Mouse (Mus musculus) embryo, embryonic 11.5 days (tissue): Measurements from ENCODE around the gene Dis3l2.

Source experiments
- DNase-seq: peaks from one replicate; pipeline ENCODE4 v3.0.0-alpha.2; 2012; ENCODE audit warnings: low read depth, low spot score

Gene Dis3l2

DNA sequence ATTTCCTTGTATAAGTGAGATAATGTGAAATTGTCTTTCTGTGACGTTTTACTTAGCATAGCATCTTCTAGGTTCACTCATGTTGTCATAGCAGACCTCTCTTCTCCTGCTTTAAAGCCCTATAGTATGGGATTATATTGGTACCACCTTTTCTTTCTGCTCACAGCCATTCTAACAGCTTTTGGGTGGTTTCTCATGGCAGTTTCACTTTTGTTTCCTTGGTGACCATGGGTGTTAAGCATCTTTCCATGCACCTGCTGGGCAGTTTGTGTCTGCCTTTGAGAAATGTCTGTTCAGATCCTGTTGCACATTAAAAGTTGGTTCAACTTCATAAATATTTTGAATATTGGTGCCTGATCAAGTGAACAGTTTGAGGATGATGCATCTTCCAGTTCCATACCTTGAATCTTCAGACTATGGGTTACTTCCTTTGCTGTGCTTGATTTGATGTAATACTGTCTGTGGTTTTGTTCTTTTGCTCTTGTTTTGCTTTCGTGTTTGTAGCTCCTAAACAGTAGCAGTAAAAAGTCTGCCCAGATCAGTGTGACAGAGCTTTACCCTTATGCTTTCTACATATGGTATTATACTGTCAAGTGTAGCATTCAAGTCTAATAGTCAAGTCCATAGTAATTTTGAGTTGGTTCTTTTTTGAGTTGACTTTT is 29.7 kb downstream of the Dis3l2 start:
- no peak for DNase-seq

DNA sequence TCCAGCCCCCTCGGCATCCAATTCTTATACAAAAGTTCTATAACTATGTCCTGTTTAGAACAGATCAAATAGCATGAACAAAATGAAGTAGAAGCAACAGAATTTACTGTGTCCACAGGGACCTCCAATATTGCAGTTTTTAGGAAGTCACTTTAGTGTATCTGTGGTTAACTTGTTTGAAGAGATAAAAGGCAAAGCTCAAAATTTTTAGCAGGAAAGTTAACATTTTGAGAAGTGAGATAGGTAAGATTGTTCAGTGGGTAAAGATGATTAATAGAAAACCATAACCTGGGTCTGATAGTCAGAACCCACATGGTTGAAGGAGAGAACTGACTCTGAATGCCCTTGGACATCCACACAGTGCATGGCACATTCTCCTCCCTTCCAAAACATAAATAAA is 32.8 kb downstream of the Dis3l2 start:
- DNase-seq, result no peak

DNA sequence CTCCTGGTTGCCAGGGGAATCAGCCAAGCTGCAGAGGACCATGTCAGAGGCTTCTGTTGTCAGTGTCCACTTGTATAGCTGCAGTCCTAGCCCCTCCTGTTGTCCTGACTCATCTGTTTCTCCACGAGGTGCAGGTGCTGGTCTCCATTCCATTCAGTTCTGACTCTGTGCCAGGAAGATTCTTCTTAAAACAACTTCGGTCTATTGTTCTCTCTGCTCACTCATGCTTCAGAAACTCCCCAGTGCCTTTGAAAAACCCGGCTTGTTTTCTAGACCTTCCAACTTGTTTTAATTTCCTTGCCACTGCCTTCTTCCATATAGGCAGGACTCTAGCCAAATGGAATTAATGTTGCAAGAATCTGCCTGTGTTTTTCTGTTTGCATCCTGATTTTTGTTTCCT is 39.3 kb downstream of the Dis3l2 start:
- DNase-seq, result no peak

DNA sequence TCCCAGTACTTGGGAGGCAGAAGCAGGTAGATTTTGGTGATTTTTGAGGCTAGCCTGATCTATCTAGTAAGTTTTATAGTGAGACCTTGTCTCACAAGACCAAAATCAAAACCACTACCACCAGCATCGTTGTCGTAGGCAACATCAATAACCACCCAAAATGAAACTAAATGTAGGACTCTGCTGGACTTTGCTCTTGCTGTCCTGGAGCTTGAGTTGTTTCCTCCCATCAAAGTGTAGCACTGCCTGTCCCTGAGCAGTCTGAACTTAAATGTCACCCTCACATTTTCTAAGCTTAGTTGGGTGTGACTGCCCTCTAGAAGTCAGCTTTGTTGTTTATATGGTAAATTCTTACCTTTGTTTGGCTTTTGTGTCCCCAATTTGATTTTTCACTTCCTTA is 43.4 kb downstream of the Dis3l2 start:
- DNase-seq, result no peak

DNA sequence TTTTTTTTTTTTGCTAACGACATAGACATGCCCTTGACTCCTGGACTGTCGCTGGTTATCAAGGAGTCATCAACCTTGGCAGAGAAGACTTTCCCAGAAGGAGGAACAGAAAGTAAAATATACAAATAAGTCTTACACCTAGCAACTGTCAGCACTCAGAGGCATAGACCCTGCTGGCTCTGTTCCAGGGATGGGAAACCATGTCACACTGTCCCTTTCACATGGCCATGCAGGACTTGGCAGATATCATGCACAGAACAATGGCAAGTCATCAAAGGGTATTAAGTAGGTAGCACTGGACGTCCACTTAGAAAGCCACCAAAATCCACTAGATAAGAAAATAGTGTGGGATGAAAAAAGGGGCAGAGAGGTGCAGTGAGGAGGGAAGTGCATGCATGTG is 46.5 kb downstream of the Dis3l2 start:
- DNase-seq, result no peak

DNA sequence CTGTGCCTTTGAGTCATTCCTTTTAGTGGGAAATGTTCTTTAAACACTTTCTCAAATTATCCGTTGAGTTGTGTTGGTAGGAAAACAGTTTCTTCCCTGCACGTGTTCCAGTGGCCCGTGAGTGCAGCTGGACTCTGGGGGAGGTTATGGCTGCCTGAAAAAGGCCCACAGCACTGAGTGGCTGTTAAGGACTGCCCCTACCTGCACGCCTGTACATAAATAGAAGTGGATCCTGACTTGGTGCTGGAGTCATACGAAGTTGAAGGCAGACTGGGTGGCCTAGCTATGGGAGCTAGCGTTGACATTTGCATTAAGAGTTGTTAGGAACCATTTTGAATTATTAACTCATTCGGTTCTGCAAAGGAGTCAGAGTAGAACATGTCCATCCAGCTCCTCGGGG is 49.8 kb downstream of the Dis3l2 start:
- DNase-seq, result no peak

DNA sequence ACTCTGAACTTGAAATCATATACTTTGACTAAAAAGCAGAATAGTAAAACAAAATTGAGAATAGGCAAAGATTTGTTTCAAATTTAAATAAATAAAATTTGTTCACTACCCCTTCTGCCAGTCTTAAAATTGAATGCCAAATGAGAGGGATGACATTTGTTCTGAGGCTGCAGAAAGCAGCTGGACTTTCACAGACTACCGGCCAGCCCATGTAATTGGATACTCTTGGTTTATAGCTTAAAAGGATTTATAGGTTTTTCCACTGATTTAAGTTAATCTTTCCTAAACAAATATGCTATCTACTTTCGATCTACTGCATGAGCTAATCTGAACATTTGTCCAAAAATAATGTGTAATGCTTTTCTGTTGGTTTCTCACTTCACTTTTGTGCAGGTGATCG is 50.7 kb downstream of the Dis3l2 start:
- DNase-seq, result no peak

DNA sequence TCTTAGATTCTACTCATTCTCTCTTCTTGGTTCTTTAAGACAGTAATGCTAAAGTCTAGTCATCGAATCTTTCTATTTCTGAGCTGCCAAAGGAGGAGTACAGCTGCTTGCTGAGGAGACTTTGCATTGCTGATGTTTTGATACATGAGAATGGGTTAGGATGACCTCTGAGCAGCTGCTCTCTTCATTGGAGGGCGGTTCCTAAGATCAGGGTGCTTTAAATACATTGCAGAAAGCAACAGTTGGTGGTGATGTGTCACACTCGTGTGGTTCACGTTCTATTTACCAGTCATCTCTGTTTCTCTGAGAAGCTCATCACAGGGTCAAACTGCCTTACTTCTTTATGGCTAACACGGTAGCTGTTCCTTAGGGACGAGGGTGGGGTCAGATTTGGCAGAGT is 54.5 kb downstream of the Dis3l2 start:
- no peak for DNase-seq

DNA sequence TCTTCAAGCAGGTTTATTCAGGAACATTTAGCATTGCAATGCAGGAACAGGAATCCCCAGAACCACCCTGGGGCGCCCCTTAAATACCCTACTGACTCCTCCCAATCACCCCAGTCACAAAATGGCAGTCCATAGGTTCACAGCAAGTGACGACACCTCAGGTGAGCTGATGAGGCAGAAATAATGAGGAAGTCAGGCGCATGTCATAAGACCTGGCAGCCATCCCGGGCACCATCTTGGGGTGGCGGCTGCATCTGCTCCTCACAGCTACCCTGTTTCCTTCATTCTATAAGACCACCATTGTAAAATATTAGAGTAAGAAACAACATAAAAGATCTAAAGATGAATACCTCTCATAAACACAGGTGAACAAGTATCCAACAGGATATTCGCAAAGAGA is 58.6 kb downstream of the Dis3l2 start:
- DNase-seq, result no peak

DNA sequence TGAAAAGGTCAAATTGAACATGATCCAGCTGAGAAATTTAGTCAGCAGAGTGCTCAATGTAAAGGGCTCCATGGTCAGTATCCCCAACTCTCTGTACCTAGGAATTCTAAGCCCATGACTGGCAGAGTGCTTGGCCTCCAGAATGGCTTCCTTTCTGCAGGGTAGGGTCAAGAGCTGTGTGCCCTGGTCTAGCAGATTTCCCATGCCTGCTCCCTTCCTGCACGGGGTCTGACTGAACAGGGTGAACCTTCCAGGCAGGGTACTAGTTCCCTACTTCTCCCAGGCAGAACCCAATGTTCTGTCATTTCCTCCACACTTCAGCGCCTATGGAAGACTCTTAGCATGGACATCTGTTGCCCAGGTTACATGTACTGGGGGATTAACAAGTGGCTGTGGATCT is 97.6 kb downstream of the Dis3l2 start:
- DNase-seq, result no peak

DNA sequence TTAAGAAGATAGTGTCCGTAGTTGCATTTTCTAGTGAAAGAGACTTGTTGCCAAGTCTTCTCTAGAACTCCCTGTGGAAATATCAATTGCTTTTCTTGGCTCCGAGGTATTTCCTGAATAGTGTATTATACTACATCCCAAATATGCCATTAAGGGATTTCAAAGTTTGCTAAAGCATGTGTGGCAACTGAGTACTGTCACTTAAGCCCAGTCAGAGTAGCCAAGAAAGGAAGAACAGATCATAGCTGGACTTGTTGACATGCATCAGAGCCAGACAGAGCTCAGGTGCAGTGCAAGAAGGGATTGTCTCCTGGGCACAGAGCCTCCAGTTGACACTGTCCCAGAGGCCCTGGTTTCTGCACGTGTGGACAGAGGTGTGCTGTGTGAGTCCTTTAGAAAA is 108.1 kb downstream of the Dis3l2 start:
- DNase-seq, result no peak

DNA sequence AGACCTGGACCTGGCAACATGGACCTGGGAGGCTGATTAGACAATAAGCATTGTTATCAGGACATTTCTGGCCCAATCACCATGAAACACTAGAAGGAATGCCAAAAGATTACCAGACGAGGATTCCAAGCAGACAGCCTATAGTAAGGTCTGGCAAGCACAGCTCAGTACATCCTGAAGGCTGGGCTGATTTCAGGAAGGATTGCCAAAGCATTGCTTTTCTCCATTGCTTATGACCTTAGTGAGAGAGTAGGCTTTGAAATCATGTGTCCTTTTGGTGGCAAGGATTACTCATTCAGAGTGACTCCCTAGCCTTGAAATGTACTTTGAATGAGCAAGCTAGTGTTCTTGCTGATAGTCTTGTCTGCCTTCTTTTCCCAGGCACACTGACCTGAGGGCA is 118.7 kb downstream of the Dis3l2 start:
- DNase-seq, result no peak

DNA sequence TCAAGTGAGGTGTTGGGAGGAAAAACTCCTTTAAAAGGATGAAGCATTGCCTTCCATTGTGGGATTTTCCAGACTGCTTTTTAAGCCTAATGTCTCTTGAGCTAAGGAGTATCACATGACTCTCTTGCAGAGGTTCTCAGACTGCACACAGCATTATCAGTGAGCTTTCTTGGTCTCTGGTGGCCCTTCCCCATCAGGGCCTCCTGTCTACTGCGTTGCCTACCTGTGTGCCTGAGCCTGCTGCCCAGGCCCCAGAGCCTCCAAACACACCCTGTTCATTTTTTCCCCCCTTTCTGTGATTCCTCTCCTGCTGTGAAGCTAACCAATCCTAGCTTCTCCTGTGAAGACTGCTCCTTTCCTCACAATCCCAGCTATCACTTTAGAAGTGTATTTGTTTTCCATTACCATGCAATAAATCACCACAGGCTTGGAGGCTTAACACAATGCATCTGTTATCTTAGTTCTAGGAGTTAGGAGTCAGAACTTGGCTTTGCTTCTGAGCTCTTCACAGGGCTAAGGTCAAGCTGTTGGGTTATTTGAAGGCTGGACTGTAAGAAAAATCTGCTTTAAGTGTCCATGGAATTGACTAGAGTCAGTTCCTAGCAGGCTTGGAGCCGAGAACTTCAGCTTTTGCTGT is 130.9 kb downstream of the Dis3l2 start:
- DNase-seq, result no peak

DNA sequence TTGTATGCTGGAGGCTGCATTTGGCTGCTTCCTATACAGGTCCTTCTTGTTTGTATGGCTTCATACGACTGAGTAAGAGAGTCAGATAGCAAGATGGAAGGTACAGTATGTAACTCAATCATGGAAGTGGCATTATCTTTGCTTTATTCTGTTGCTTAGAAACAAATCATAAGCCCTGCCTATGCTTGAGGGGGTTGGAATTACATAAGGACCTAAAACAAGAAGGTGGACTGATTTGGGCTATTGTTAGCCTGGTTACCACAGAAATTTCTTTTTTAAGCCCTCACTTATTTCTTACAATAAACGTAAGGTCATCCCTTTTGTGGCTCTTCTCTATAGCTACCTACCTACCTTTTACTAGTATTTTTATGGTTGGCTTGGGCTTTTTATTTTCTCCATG is 131.4 kb downstream of the Dis3l2 start:
- DNase-seq, result no peak

DNA sequence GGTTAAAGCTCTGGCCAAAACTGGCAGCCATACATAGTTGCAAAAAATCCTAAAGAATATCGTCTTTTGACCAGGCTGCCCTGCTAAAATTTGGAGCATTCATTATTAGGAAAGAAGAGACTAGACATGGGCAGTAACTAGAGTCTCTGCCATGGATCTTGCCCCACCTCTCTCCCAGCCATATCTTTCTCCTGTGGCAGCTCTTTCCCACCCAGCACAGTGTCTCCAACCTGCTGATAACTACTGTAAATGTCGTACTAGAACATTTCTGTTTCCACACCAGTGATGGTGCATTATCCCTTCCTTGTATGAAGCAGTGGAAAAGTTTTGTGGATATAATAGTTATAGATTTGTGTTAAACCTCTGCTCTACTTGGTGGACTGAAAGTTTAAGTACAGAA is 147.1 kb downstream of the Dis3l2 start:
- DNase-seq, result no peak

DNA sequence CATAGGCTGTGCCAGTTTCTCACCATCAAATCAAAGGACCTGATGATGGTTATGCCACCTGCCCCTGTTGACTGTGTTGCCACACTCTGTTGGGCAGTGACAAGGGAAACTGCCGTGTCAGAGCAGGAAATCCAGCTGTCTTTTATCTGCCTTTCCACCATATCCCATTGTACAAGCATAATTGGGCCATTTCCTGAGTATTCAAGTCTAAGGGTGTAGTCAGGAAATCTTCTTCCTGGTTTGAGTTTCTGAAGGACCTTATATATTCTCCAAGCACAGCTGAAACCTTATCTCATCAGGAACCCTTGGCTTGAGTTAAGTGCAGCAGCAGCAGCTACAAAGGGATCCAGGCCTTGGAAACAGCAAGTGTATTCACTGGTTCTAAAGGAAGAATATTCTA is 155.3 kb downstream of the Dis3l2 start:
- DNase-seq, result no peak

DNA sequence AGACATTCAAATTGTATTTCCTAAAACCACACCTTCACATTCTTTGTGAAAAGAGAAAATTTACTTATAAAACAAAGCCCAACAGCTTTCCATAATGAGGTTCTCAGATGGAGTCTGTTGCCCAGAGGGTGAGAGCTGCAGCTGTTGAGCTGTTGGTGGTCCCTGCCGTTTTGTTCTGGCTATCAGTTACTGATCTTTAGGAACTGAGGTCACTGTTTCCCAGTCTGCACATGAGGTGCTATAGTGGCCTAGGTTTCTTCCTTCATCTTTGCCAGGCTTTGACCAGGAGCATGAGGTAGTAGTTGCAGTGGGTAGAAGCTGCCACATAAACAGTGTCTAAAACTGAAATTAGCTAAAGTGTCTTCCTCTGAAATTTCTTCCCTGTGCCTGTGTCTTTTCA is 155.8 kb downstream of the Dis3l2 start:
- no peak for DNase-seq

DNA sequence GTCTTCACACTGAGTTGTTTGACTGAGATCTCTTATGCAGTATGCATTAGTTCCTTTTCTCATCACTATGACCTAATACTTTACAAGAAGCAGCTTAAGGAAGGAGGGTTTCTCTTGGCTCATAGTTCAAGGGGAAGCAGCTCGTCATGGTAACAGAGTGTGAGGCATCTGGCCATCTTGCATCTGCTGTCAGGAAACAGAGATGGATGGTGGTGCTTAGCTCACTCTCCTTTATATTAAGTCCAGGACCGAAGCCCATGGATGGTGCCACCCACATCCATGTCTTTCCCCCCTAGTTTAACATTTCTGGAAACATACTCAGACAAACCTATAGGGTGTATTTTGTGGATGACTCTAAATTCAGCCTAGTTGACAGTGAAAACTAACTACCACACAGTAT is 170.1 kb downstream of the Dis3l2 start:
- no peak for DNase-seq

DNA sequence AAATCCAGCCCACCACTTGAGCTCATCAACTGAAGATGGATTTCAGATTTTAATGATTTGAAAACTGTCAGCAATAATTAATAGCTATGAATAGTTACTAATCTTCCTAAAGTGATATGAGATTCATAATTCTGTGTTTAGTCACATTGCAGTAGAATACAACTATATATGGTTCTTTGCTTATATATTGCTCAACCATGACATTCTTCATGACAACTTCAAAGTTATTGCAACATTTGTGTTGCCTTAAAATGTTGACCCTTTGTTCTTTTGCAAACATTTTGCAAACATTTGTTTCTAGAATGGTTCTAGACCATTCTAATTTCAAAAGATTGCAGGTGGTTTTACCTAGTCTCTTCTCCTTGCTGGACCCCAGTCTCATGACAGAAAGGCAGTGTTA is 175.1 kb downstream of the Dis3l2 start:
- no peak for DNase-seq

DNA sequence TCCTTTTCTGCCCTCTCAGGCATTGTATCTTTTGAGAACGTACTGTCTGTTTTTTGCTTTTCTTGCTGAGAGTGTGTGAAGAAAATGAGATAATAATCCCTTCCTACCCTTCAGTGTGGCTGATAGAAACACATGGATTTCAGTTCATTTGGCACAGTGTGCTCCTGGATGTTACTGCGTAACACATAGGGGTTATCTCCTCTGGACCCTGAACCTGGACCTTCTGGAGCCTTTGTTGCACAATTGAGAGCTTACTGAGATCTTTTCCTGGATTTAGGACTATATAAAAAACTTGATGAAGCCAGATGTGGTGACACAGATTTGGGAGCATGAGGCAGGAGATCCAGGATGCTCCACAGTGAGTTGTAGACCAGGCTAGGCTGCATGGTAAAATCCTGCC is 175.9 kb downstream of the Dis3l2 start:
- DNase-seq, result no peak

DNA sequence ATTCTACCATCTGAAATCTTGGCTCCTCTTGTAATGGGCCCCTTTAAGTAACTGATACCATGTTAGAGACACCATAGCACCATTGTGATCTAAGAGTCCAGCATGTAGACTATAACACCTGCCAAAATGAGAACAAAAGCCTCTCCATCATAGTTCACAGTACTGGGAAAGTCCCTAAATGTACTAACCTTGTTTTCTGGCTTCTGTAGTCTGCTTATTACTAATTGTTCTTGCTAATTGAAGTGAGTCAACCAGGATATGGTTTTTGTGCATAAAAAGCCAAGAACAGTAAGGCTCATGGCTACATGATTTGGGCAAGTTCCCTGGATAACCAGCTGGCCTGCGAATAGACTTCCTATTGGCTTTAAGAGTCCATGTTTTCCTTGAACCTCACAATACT is 183.5 kb downstream of the Dis3l2 start:
- no peak for DNase-seq

DNA sequence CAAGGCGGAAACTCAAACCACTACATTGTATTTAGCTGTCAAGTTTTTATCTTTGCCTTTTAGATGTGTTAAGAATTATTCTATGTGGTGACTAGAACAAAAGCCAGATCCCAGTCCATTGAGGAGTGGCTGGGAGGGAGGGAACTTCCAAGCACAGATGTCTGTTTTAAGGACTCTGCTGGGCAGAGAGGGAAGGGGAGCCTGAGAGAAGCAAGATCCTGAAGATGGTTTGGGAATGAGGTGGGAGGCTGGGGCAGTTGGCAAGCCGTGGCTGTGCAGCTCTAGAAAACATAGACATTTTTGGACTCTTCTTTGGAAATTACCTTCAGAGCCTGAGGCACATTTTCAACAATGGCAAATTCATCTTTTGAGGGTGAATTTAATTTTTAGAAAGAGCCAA is 208.9 kb downstream of the Dis3l2 start:
- no peak for DNase-seq

DNA sequence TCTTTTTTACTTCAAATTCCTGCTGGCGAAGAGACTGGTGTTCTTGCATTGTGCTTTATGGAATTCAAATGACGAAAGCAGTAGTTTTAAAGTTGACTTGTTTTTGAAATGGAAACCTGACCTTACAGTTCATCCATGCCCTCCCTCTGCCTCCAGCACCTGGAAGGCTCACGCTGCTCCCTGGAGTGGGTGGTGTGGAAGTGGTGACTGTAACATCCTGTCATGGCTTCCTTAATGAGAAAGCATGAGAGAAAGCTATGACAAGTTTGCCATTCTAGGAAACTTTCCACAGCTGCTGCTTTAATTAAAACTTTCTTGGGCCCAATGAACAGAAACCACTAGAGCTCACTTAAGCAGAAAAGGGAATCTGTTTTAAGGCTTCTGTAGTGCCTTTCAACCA is 210.3 kb downstream of the Dis3l2 start:
- no peak for DNase-seq

DNA sequence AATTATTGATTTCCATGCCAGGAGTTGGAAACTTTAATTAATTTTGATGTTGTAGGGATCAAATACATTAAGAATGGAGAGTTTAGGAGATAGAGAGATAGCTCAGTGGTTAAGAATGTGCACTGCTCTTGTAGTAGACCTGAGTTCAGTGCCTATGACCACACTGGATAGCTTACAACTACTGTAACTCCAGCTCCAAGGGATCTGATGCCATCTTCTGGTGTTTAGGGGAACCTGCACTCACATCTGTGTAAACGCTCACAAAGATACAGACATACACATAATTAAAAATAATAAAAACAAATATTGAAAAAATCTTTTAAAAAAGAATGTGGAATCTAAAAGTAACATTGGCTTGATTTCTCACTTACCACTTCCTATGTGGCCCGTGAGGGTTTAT is 211.1 kb downstream of the Dis3l2 start:
- no peak for DNase-seq
